Mouse (Mus musculus) right cerebral cortex, postnatal 36 days (tissue): ENCODE data around the gene Znrf1.

Experiments used
- DNase-seq, 2 experiments: peaks; one replicate each; pipeline ENCODE4 v3.0.0; 2022; ENCODE audit warnings: low spot score in 2 of 2, mixed read lengths in 1 of 2

Gene Znrf1

DNA sequence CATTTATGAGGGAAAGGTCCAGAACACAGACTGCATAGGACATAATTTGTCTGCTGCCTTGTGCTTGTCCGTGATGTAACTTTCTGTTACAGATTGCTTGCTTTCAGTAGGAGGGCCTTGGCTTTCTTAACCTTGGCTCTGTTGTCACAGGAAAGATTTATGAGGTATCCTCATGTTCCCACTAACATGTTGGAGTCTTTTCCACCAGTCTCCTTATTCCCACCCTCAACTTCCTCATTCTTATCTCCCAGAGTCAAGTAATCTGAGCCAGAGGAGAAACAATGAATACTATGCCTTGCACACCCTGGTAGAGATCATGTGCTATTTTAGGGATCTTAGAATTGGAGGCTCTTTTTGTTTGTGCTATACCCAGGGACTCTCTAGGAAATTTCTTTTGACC, 61.4 kb downstream of the Znrf1 start:
- DNase-seq, result no peak

DNA sequence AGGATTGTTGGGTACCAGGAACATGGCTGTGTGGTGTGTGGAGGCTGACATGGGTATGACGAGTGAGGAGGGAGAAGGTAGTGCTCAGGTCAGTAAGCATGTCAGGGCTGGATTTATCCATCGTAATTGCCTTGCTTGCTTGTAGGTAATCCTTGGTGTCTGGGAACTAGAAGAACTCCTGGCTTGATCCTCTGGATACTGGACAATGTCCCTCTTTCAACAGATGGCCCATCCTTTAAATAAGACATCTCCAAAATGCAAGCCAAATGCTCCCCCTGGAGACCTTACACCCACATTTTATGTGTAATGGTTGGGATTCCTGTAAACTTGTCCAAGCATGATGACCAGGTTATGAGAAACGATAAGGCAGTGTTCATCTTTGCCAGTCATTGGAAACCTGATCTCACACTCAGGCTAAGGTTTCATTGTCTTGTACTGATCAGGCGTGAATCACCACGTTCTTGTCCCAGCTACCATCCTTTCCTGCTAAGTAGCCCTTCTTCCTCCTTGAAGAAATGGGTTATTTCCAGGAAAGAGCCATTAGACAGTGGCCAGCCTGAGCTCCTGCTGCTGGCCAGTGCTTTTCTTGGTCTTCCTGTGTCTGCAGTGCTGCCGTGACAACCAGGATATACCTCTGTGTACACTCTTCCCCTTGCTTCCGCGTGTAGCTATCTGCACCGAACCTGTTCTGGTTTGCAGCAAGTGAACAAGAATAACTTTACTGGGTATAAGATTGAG, 64.0 kb downstream of the Znrf1 start:
- no peak for DNase-seq

DNA sequence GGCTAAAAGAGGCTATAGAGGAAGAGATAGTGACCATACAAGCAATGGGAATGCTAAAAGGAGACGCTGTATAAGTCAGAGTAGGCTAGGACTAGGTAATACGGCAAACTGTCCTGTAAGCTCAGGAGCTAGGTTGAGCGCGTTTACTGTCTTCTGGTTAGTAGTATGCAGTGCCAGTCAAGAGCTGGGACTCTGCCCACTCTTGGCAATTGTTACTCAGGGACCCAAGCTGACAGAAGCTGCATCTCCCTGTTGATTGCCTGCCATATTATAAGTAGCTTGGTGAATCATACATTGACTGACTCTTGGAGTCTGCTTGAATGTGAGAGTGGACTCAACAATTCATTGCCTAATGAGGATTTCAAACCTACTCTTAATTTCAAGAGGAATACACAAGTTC, 66.2 kb downstream of the Znrf1 start:
- DNase-seq, result peak in 1 of 2 experiments; percentile 16

DNA sequence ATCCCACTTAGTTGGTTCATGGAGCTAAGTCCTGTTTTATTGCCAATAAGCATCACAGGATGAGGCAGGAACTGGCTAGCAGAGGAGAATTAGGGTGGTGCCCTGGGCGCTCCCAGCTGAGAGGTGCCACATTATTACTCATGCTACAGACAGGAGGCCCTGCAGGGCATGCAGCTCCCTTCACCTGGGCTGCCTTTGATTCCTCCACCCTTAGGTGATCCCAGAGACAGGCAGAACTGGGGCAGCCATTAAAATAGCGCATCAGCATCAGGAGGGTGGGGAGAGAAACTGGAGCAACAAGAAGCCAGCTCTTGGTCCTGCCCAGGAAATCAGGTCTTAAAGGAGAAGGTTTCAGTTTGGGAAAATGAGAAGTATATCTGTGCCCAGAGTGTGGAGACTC, 69.1 kb downstream of the Znrf1 start:
- no peak for DNase-seq

DNA sequence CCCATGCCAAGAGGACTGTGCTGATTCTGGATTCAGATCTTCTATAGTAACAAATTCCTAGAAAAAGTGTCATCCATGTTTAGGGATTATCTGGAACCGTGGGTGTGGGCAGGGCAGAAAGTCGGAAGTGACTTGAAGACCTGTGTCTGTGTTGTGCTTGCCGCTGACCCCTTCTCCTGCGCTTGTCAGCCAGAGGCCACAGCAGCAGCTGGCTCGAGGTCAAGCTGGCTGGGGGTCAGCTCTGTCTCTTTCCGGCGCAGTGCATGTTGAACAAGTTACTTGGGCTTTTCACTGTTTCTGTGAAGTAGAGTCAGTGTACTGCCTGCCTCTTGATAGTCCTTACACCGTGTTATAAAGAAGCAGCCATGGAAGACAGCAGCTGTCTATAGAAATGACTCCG, 71.1 kb downstream of the Znrf1 start:
- DNase-seq, result no peak

DNA sequence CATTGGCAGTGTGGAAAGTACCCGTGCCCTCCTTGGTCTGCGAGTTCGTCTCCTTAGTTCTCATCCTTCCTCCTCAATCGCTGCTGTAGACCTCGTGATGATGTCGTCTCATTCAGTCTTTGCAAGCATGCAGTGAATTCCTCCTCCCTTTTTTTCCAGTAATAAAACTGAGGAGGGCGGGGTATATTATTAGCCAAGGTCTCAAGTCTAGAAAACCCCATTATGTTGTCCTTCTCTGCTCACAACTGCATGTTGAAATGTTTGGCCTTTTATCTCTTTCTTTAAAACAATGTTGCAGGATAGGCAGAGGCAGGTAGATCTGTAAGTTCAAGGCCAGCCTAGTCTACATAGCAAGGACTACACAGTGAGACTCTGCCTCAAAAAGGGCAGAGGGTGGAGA, 71.5 kb downstream of the Znrf1 start:
- no peak for DNase-seq

DNA sequence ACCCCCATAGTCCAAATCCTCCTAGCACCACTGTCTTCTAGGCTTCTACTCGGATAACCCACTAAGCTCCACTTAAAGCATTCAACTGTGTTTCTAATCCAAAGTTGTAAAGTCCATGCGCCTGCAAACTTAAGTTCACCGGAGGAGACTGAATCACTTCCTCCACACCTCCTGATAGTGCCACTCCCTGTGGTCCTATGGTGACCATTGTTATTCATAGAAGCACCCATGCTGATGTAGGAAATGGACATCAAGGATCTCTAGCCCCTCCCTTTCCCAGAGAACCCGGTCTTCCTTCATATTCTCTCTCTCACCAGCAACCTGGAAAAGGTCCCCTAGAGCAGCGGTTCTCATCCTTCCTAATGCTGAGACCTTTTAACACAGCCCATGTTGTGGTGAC, 77.3 kb downstream of the Znrf1 start:
- no peak for DNase-seq

DNA sequence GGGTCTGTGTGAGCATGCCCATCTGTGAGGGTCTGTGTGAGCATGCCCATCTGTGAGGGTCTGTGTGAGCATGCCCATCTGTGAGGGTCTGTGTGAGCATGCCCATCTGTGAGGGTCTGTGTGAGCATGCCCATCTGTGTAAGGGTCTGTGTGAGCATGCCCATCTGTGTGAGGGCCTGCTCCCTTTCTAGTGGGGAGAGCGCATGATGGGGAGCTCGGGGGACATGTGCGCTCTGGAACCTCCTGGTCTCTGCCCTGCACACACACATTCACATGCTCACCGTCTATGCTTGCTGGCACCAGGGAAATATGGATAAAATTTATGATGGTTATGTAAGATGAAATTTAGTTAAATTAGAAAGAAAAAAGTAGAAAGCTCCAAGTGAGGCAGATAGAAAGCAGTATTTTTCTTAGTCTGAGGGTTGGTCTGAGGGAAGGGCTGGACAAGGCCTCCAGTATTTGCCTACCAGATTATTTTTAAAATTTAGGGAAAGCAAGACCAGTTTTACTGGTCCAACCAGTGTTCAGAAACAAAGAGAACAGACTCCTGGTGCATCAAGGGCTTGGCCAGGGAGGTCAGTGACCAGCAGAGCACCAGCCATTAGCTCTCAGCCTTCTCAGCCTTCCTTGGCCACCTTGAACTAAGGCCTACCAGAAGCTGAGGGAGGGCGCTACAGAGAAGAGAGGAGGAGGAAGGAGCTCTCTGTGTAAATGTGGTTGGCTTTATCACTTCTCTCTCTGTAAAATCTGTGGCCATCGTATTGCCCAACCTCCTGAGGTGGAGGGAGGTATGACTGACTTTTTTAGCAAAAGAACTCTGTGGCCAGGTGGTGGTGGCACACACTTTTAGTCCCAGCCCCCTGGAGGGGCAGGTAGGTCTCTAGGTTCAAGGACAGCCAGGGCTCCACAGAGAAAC, 79.1 kb downstream of the Znrf1 start:
- DNase-seq, result no peak

DNA sequence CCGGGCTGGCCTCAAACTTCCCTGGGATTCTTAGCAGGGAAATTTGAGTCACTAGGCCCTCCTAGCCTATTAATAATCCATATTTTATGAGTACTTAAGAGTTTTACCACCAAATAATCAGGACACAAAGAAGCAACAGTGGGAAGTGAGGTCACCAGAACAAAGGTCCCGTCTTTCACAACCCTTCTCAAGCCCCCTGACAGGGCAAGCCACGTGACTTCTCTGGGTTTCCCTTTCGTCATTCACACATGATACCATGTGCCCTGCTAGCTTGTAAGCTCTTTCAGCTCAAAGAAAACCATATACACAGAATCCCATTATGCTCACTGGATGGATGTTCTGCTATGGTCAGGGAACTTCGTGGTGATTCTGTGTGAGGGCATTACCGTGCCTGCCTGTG, 81.9 kb downstream of the Znrf1 start:
- DNase-seq, result no peak

DNA sequence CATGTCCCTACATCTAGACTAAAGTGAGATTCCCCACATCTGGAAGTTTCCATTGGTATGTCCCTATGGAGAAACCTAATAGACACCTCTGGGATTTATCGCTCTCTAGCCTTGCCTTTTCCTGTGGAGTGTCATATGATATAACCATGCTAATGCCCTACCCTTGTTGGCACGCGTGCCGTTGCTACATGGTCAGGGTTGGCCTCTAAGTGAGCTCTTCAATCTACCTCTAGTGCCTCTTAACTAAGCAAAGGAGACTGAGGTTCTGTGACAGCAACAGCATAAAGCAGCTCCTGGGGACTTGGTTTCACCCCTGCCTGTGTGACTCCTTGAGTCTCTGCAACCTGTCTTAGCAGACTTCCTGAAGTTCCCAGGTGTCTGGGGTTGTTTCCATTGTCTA, 82.4 kb downstream of the Znrf1 start:
- no peak for DNase-seq

DNA sequence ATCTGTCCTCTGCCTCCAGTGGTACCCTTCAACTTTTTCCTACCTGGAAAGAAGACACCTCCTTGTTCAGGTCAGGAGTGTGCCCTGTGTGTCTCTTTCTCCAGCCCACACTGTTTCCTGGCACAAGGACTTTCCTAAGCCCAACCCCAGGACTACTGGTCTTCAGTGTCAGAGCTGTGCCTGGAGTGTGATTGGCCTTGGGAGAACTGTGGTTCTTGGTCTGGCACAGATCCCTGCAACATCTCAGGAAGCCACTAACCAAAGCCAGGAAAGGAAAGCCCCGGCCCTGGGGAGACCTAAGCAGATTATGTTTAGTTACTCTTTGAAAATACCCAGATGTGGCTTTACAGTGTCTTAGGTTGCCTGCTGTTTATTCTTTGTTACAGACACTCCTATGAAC, 84.0 kb downstream of the Znrf1 start:
- DNase-seq, result no peak

DNA sequence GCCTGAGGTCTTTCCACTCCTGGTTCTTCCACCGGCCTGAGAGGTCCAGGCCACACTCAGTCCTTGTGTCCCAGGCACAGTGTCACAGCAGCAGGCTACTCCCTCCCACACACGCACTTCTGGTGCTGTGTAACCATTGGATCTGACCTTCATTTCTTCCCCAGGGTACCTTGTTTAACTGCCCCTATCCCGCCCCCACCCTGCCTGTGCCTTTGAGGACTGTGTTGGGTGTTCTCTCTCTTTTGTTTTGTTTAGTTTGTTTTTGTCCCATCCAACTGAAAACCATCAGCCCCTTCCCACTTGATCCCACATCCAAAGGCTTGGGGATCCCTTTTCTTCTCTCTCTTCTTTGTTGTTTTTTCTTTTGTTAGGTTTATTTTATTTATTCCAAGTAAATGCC, 86.2 kb downstream of the Znrf1 start:
- DNase-seq, result no peak

DNA sequence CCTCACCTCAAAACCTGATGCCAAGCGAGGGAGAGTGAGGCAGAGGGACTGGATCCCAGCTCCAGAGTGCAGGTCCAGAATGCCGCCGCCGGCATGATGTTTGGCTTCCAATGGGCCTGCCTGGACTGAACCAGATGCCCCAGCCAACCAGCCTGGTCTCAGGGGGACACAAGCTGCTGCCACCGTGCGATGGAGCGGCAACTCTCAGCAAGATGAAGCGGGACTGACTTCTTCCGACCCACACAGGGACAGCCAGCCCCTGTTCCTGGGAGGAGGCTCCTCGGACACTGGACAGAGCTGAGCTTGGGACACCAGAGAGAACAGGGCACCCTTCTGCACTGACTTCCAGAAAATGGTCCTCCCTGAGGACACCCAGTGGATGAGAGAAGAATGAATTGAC, 86.7 kb downstream of the Znrf1 start:
- no peak for DNase-seq

DNA sequence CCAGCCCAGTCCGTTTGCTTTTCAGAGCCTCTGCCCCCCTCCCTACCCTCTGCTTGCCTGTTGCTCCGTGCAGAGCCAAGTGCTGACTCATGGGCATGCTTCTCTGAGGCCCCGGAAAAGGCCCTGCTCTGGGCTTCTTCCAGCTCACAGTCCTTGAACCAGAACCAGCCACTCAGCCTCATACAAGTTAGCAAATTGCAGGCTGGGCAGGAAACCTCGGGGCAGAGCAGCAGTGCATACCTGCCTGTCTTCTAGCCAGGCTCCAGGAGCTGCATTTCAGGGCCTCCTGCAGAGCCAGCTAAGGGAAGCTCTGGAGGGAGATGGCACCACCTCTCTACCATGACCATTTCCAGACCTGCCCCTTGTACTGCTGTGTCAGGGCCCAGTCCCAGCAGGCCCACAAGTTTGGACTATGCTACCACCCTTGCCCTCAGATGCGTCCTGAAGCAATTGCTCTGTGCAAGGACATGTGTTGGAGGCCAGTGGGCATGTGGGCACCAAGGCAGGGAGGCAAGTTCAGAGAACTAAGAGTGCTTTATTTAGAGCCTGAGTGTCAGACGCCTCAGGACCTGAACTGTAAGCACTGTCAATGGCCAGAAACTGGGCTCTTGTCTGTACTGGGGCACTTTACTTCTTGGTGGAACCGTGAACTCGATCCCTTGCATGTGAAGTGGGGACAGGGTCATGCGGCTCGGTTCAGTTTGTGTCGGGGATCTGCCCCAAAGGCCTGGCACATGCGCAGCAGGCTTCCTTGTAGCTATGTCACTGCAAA, 88.4 kb downstream of the Znrf1 start:
- DNase-seq, result no peak

DNA sequence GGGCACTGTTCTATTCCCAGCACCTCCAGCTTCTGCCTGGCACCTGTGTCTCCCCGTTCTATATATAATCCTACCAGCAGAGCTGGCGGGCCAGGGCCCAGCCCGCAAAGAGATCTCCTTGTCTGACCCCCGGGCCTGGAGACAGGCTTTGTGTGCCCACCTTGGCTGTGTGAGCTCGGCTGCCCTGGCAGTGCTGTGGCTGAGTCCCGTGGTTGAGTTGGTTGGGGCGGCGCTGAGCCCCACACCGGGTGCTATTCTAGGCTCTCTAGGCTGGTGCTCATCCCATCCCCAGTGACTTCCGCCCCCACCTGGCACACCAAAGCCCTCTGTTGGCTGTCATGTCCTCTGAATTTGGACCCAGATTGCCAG, 88.9 kb downstream of the Znrf1 start:
- DNase-seq, result no peak

DNA sequence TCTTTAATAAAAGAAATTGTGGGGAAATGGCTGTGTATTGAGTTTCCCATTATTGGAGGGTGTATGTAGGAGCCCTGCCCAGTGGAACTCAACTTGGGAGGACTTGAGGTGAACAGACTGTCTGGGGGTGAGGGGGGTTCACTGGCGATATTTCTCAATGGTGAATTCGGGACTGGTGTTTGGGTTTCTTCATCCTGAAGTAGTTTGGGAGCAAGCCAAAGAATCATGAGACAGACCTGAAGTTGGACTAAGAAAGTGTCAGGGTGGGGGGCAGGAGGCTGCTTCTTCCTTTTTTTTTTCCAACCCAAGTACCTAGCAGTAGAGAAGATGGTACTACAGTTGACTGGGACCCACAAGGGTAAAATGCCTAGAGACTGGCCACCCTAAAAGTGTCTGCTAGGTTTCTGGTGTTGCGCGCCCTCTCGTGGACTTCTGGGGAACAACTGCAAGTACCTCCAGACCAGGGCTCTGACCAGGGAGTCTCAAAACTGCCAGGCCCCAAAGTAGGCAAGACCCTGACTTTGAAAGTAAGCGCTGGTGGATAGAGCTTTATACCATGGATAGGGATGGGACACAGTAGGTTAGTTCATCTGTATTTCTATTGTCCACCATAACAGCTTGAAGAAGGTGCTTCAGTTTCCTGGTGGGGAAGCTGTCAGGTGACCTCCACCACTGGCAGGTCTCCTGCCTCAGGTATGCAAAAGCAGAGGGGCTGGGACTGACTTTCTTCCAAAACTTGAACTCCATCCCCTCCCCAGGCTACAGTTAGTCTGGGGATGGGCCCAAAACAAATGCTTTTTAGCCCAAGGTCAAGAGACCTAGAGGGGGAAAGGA, 90.0 kb downstream of the Znrf1 start:
- DNase-seq, result no peak

DNA sequence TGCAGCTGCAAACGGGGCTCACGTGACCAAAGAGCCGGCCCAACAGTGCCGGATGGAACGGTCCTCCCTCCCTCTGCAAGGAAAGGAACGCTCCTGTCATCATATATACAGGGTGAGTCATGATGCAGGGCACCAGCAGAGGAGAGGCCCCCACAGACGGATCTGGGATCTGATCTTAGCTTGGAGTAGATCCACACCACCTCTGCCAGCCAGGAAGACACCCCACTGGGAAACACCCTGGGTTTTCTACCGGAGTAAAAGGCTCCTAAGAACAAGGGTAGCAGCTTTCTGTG, 90.6 kb downstream of the Znrf1 start:
- no peak for DNase-seq

DNA sequence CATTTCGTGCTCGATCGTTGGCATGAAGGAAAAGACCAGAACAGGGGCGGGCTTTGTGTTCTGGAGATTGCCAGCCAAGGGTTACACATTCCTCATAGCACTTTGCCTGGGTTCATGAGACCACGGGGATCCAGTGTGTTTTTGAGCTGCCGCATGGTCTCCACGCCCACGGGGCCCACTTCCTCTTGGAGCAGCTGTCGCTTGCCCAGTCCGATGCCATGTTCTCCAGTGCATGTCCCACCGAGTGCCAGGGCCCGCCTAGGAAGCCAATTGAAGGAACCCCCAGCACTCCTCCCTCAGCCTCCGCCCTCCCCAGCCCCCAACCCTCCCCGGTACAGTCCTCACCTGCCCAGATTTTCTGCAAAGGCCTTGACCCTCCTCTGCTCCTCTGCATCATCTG, 91.0 kb downstream of the Znrf1 start:
- DNase-seq, result no peak

DNA sequence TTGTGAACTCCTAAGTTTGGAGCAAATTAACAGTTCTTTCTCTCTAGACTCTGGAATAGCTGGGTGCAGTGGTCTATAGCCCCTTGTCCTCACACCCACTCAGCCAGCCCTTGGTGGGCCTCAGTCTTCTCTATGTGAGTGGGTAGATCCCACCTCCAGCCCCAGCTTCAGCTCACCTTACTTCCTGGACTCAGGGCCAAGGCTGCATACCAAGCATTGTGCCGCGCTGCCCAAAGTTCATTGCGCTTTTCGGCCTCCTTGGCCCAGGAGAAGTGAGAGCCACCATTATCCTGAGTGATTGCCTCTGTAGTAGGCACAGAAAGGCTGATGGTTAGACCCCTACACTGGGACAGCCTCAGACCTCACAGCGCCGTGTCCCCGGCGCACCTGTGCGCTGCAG, 92.0 kb downstream of the Znrf1 start:
- DNase-seq, result no peak

DNA sequence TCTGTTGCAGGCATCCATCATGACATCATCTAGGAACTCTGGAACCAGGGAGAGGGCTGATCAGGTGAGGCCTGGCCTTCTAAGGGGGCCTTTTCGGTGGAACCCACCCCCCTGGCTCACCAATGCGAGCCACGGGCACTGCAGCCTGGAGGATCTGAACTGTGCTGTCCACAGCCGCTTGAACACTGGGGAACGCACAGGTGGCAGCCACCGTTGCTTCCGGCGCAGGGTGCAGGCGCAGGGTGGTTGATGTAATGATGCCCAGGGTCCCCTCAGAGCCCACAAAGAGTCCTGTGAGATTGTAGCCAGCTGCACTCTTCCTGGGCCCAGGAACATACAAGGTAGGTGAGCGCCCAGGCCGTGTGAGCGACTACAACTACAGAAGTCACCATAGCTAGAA, 92.5 kb downstream of the Znrf1 start:
- DNase-seq, result no peak

DNA sequence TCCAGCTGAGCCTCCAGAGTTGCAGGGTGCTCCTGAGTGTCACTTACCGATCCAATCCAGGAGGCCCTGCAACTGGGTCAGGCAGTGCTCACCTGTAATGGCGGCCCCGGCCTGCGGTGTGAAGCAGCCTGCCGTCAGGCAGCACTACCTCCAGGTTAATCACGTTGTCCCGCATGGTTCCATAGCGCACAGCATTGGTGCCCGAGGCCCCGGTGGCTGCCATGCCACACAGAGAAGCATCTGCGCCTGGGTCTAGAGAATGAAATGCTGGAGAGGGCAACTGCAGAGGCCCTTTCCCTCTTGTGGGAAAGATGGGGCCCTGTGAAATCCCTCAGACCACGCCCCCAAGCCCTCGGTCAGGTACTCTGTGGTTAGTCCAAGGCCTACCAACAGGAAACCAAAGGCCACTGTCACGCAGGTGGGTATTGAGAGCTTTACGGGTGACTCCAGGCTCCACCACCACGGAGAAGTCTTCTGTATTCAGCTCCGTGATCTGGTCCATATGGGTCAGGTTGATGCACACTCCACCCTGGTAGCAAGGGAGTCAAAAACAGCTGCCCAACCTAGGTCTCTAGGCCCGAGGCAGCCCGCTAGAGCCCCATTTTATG, 93.1 kb downstream of the Znrf1 start:
- no peak for DNase-seq
